Mouse (Mus musculus) MEL (cell line): ENCODE measurements around the gene Pex14. TPM values are rescaled to one million over a fixed set of nuclear protein-coding genes. Genes with fewer than 3 reads are reported as not detected.

Experiments used
- DNase-seq: peaks from one replicate; pipeline ENCODE4 v3.0.0; 2011; ENCODE audit warnings: low read depth, low spot score
- H3K27ac ChIP-seq: 2 replicates; pipeline ENCODE4 v1.5.1; 2012; ENCODE audit warnings: low read depth, mild to moderate bottlenecking, control low read depth, low read length, moderate library complexity; ENCODE audit not compliant: control insufficient read depth
- H3K27me3 ChIP-seq, 2 experiments: fragments of 150-350 bp in 1 of 2; sonication (generic) in 1 of 2; 2 replicates each; pipeline ENCODE4 v1.6.1; 2012; ENCODE audit warnings: low read length in 2 of 2, mild to moderate bottlenecking in 2 of 2, improper control_type of control experiment in 1 of 2, moderate library complexity in 1 of 2; ENCODE audit not compliant: insufficient read depth in 2 of 2, control insufficient read depth in 1 of 2
- H3K36me3 ChIP-seq, 2 experiments: 2 replicates each; pipeline ENCODE4 v1.6.1; 2012 to 2014; ENCODE audit warnings: low read length in 2 of 2, improper control_type of control experiment in 1 of 2, inconsistent platforms in 1 of 2, mild to moderate bottlenecking in 1 of 2; ENCODE audit not compliant: insufficient read depth in 2 of 2, control insufficient read depth in 1 of 2
- H3K4me1 ChIP-seq, 2 experiments: fragments of 150-350 bp in 1 of 2; sonication (generic) in 1 of 2; 2 replicates each; pipeline ENCODE4 v1.6.1; 2012; ENCODE audit warnings: low read length in 2 of 2, improper control_type of control experiment in 1 of 2, mild to moderate bottlenecking in 1 of 2; ENCODE audit not compliant: insufficient read depth in 2 of 2, control insufficient read depth in 1 of 2
- H3K4me3 ChIP-seq, 2 experiments: fragments of 150-350 bp in 1 of 2; sonication (generic) in 1 of 2; 2 replicates each; pipeline ENCODE4 v1.5.1; 2012; ENCODE audit warnings: low read depth in 2 of 2, low read length in 2 of 2, mild to moderate bottlenecking in 2 of 2, moderate library complexity in 2 of 2, control low read depth in 1 of 2, improper control_type of control experiment in 1 of 2; ENCODE audit not compliant: control insufficient read depth in 1 of 2, insufficient read depth in 1 of 2
- H3K79me2 ChIP-seq: 2 replicates; pipeline ENCODE4 v1.6.1; 2012; ENCODE audit warnings: mild to moderate bottlenecking, low read length, moderate library complexity; ENCODE audit not compliant: control insufficient read depth, poor library complexity, insufficient read depth
- H3K9ac ChIP-seq: 2 replicates; pipeline ENCODE4 v1.6.1; 2012; ENCODE audit warnings: low read depth, mild to moderate bottlenecking, control low read depth, low read length, moderate library complexity; ENCODE audit not compliant: control insufficient read depth, poor library complexity, severe bottlenecking
- H3K9me3 ChIP-seq: fragments of 150-350 bp; sonication (generic); replicated peaks from 2 replicates; pipeline ENCODE4 v1.6.1; 2012; ENCODE audit warnings: mild to moderate bottlenecking, low read length, improper control_type of control experiment, moderate library complexity; ENCODE audit not compliant: insufficient read depth
- CHD2 ChIP-seq: IDR thresholded peaks from 2 replicates; pipeline ENCODE4 v1.6.1; 2011; ENCODE audit warnings: low read length, improper control_type of control experiment
- E2F4 ChIP-seq: IDR thresholded peaks from 2 replicates; pipeline ENCODE4 v1.6.1; 2011; ENCODE audit warnings: low read depth, low read length, improper control_type of control experiment, borderline replicate concordance
- EP300 ChIP-seq, 2 experiments: IDR thresholded peaks; 2 replicates each; pipeline ENCODE4 v1.6.1; 2011; ENCODE audit warnings: improper control_type of control experiment in 2 of 2, low read length in 2 of 2, low read depth in 1 of 2, mild to moderate bottlenecking in 1 of 2
- GABPA ChIP-seq: IDR thresholded peaks from 2 replicates; pipeline ENCODE4 v1.6.1; 2012; ENCODE audit warnings: low read depth, mild to moderate bottlenecking, inconsistent platforms, low read length, improper control_type of control experiment, moderate library complexity
- HCFC1 ChIP-seq: IDR thresholded peaks from 2 replicates; pipeline ENCODE4 v1.6.1; 2012; ENCODE audit warnings: low read depth, mild to moderate bottlenecking, inconsistent platforms, low read length, improper control_type of control experiment, moderate library complexity
- JUND ChIP-seq: IDR thresholded peaks from 2 replicates; pipeline ENCODE4 v1.6.1; 2011; ENCODE audit warnings: low read depth, mild to moderate bottlenecking, improper control_type of control experiment, low read length
- MAFK ChIP-seq: IDR thresholded peaks from 2 replicates; pipeline ENCODE4 v1.6.1; 2011; ENCODE audit warnings: low read depth, mild to moderate bottlenecking, low read length, improper control_type of control experiment, borderline replicate concordance
- MAX ChIP-seq: IDR thresholded peaks from 2 replicates; pipeline ENCODE4 v1.6.1; 2011; ENCODE audit warnings: low read length, improper control_type of control experiment
- MEF2A ChIP-seq: IDR thresholded peaks from 2 replicates; pipeline ENCODE4 v1.6.1; 2014; ENCODE audit warnings: low read depth, mild to moderate bottlenecking, inconsistent platforms, low read length, improper control_type of control experiment; ENCODE audit not compliant: poor library complexity, insufficient replicate concordance, severe bottlenecking; ENCODE audit errors: extremely low read depth
- MXI1 ChIP-seq: IDR thresholded peaks from 2 replicates; pipeline ENCODE4 v1.6.1; 2011; ENCODE audit warnings: mild to moderate bottlenecking, low read depth, low read length, improper control_type of control experiment
- NELFE ChIP-seq: IDR thresholded peaks from 2 replicates; pipeline ENCODE4 v1.6.1; 2011; ENCODE audit warnings: low read depth, low read length, improper control_type of control experiment
- POLR2A ChIP-seq, 2 experiments: IDR thresholded peaks; 2 replicates each; pipeline ENCODE4 v1.6.1; 2011 to 2012; ENCODE audit warnings: low read length in 2 of 2, mild to moderate bottlenecking in 2 of 2, control low read depth in 1 of 2, improper control_type of control experiment in 1 of 2, low read depth in 1 of 2, moderate library complexity in 1 of 2; ENCODE audit not compliant: control insufficient read depth in 1 of 2, insufficient read depth in 1 of 2, poor library complexity in 1 of 2
- POLR2AphosphoS5 ChIP-seq: IDR thresholded peaks from 2 replicates; pipeline ENCODE4 v1.6.1; 2012; ENCODE audit warnings: low read depth, borderline replicate concordance, mild to moderate bottlenecking, inconsistent platforms, low read length, moderate library complexity, mixed read lengths
- RAD21 ChIP-seq: IDR thresholded peaks from 2 replicates; pipeline ENCODE4 v1.6.1; 2011; ENCODE audit warnings: mild to moderate bottlenecking, low read depth, low read length, improper control_type of control experiment
- RCOR1 ChIP-seq: IDR thresholded peaks from 2 replicates; pipeline ENCODE4 v1.6.1; 2012; ENCODE audit warnings: low read depth, mild to moderate bottlenecking, inconsistent platforms, low read length, improper control_type of control experiment
- SMC3 ChIP-seq: IDR thresholded peaks from 2 replicates; pipeline ENCODE4 v1.6.1; 2011; ENCODE audit warnings: low read depth, low read length, improper control_type of control experiment
- ZC3H11A ChIP-seq: IDR thresholded peaks from 2 replicates; pipeline ENCODE4 v1.6.1; 2012; ENCODE audit warnings: low read depth, mild to moderate bottlenecking, inconsistent platforms, low read length, improper control_type of control experiment
- ZKSCAN1 ChIP-seq: IDR thresholded peaks from 2 replicates; pipeline ENCODE4 v1.6.1; 2012; ENCODE audit warnings: low read depth, mild to moderate bottlenecking, inconsistent platforms, low read length, improper control_type of control experiment, moderate library complexity
- polyA plus RNA-seq, 2 experiments: library from polyadenylated mRNA; stranded (reverse) in 1 of 2; unstranded in 1 of 2; fragments of >175 nt in 1 of 2; fragments of >200 nt in 1 of 2; gene quantifications; 2 replicates each; pipeline versions ENCODE4 v1.2.1 to v1.2.4; 2012; ENCODE audit warnings: low replicate concordance in 2 of 2, low read depth in 1 of 2; ENCODE audit not compliant: insufficient read length in 2 of 2, insufficient read depth in 1 of 2, missing spikeins in 1 of 2
- total RNA-seq: library from RNA; depleted of rRNA; stranded (reverse); fragments of 300-350 nt; gene quantifications from 2 replicates; pipeline ENCODE4 v1.2.3, GENCODE M21; 2012

Gene Pex14
- total and polyA plus RNA-seq, 3 experiments: 38.3 to 49.2 TPM; not detected in 1

GRCm38 (mm10) chr4:148928316-148928715 is 171.4 kb downstream of the Pex14 start:
- H3K9me3 ChIP-seq: no peaks in the 10 kb centered on the region
- DNase-seq: no peak
- TF ChIP-seq POLR2AphosphoS5: no peak
- TF ChIP-seq HCFC1: no peak
- no peak for TF ChIP-seq RCOR1
- no peak for TF ChIP-seq E2F4
- no peak for TF ChIP-seq EP300 (IDR thresholded peaks at IDR 0.05; ENCODE audit: low read depth in 1 of 2, low read length in 2 of 2)
- TF ChIP-seq RAD21: no peak
- TF ChIP-seq, all 39 proteins: peak for 0
- Histone ChIP-seq H3K4me3 (no peak overlapping the region), H3K27ac (no peak overlapping the region), H3K27me3 (no peaks in the 10 kb centered on the region), H3K36me3 (no peaks in the 10 kb centered on the region), H3K4me1 (no peaks in the 10 kb centered on the region), H3K9ac (no peak overlapping the region), H3K79me2 (no peaks in the 10 kb centered on the region)

- Histone ChIP-seq H3K79me2 (no peaks in the 10 kb centered on the region), H3K27me3 (no peaks in the 10 kb centered on the region)
- TF ChIP-seq MAX (no peak), ZC3H11A (no peak), MAFK (no peak), GABPA (no peak), POLR2A (IDR thresholded peaks at IDR 0.05; ENCODE audit: control insufficient read depth in 1 of 2, insufficient read depth in 1 of 2, low read depth in 1 of 2, low read length in 2 of 2, poor library complexity in 1 of 2) (no peak), CHD2 (no peak), MEF2A (no peak), JUND (no peak), RAD21 (no peak), HCFC1 (no peak), SMC3 (no peak), NELFE (no peak), ZKSCAN1 (no peak), MXI1 (no peak), E2F4 (no peak)
- TF ChIP-seq, all 39 proteins: peak for 0
- H3K4me1 ChIP-seq: no peaks in the 10 kb centered on the region
- DNase-seq: no peak
- H3K36me3 ChIP-seq: no peaks in the 10 kb centered on the region
- H3K9me3 ChIP-seq: no peaks in the 10 kb centered on the region
- no peak overlapping the region for H3K27ac ChIP-seq
- H3K9ac ChIP-seq: no peak overlapping the region
- no peak overlapping the region for H3K4me3 ChIP-seq
Observed at GRCm38 (mm10) chr4:148926459-148926858, 173.2 kb downstream of the Pex14 start.
